In the genomic region with DNA sequence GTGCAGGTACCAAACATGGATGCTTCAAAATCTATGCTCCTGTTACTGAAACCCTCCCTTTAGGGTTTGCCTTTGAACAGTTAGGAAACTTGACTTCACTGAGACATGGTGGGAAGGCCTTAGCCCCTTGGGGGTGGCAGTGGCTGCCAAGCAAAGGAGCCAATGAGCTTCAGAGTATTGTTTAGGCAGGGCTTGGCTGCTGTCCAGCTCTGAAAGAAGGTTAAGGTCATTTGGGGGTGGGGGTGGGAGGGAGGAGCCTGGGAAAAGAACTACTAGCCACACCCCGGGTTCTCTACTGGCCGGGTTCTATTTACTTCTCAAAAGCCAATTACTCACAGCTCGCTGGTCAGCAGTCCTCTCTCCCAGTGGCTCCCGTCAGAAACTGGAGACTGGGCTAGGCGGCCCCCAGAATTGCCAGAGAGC, we compare ENCODE assay signal across 8 mouse cellular contexts. TPM values are rescaled to one million over a fixed set of nuclear protein-coding genes. Genes with fewer than 3 reads are reported as not detected.
DNase-seq lines count a peak whose midpoint lies in the region; ATAC-seq and TF ChIP-seq lines count a peak whose summit lies in the region.
"Had no signal": no experiment of that assay in that cellular context is flagged by ENCODE, and none has a peak within 500 bp of the region (broad histone marks: within the 10 kb centered on the region; RNA-seq: fewer than 3 reads in every experiment).

No protein-coding gene starts in this region.

- H3K79me2 ChIP-seq in myocyte (ENCODE audit: control insufficient read depth, insufficient read depth) = no peaks in the 10 kb centered on the region

- no peak overlapping the region for H3K4me3 ChIP-seq in hindbrain, embryonic 14.5 days (replicated peaks; ENCODE audit: low read length)
- H3K4me3 ChIP-seq in liver, embryonic 11.5 days (ENCODE audit: low read depth, low read length) = no peak overlapping the region
- no peak overlapping the region for H3K4me3 ChIP-seq in myocyte
- H3K4me3 ChIP-seq: erythroblast, embryonic 14.5 days had no signal

- H3K27ac ChIP-seq in hindbrain, embryonic 14.5 days = no peak overlapping the region
- H3K27ac ChIP-seq in liver, embryonic 11.5 days (ENCODE audit: low read depth, low read length) = peak overlapping the region; percentile 51

- 2% methylated on average over 5 of the region's 5 CpGs for WGBS in hindbrain, embryonic 14.5 days
- 23% methylated on average over 5 of the region's 5 CpGs for WGBS in liver, embryonic 11.5 days

- H3K36me3 ChIP-seq in hindbrain, embryonic 14.5 days (replicated peaks; ENCODE audit: control insufficient read depth, insufficient read depth) = peaks cover 24% of the 10 kb centered on the region
- H3K36me3 ChIP-seq in liver, embryonic 11.5 days (ENCODE audit: control insufficient read depth, insufficient read depth, low read length) = peaks cover 13% of the 10 kb centered on the region
- H3K36me3 ChIP-seq in myocyte (ENCODE audit: control insufficient read depth, insufficient read depth) = peaks cover 9% of the 10 kb centered on the region

- peak; percentile 22; the same call in 1 of the 2 replicates for ATAC-seq in hindbrain, embryonic 14.5 days (ENCODE audit: low FRiP score)
- ATAC-seq in liver, embryonic 11.5 days (replicated peaks; ENCODE audit: low FRiP score) = no peak
- no peak for ATAC-seq in erythroid progenitor cell, adult 5-6 weeks (replicated peaks; ENCODE audit: low FRiP score, poor library complexity, severe bottlenecking)

- no peaks in the 10 kb centered on the region for H3K27me3 ChIP-seq in hindbrain, embryonic 14.5 days (ENCODE audit: control insufficient read depth, insufficient read depth, low read length)
- no peaks in the 10 kb centered on the region for H3K27me3 ChIP-seq in liver, embryonic 11.5 days (replicated peaks; ENCODE audit: control insufficient read depth, insufficient read depth, low read length)
- H3K27me3 ChIP-seq in myocyte (ENCODE audit: control insufficient read depth, insufficient read depth, insufficient read length) = no peaks in the 10 kb centered on the region

- peaks cover 23% of the 10 kb centered on the region for H3K4me1 ChIP-seq in hindbrain, embryonic 14.5 days (replicated peaks; ENCODE audit: control insufficient read depth, insufficient read depth, low read length)
- H3K4me1 ChIP-seq in liver, embryonic 11.5 days (replicated peaks; ENCODE audit: control insufficient read depth, insufficient read depth, low read length) = peaks cover 52% of the 10 kb centered on the region

- DNase-seq in NIH3T3 (ENCODE audit: low read depth) = peak; percentile 49
- DNase-seq in brain, embryonic 14.5 days (ENCODE audit: low read depth) = peak; percentile 94
- peak; percentile 60 for DNase-seq in forelimb bud, embryonic 11.5 days (ENCODE audit: low read depth, low spot score)
- DNase-seq in hindbrain, embryonic 14.5 days (ENCODE audit: low spot score) = peak; percentile 73
- DNase-seq in liver, embryonic 11.5 days (ENCODE audit: low spot score) = peak; percentile 61

- H3K9me3 ChIP-seq in hindbrain, embryonic 14.5 days (ENCODE audit: control insufficient read depth, low read length) = no peaks in the 10 kb centered on the region
- H3K9me3 ChIP-seq in liver, embryonic 11.5 days (ENCODE audit: control insufficient read depth, low read length) = no peaks in the 10 kb centered on the region

- no peak overlapping the region for H3K9ac ChIP-seq in hindbrain, embryonic 14.5 days
- H3K9ac ChIP-seq in liver, embryonic 11.5 days (ENCODE audit: low read depth, low read length) = no peak overlapping the region

- no peak overlapping the region for H3ac ChIP-seq in myocyte (ENCODE audit: control insufficient read depth, insufficient read length)

- no peak overlapping the region for H3K4me2 ChIP-seq in hindbrain, embryonic 14.5 days (replicated peaks)
- peak overlapping the region; percentile 34 for H3K4me2 ChIP-seq in liver, embryonic 11.5 days
- peak overlapping the region; percentile 37 for H3K4me2 ChIP-seq in myocyte (ENCODE audit: low read depth)

- no peak for TF ChIP-seq POLR2A in brain, embryonic 14.5 days (IDR thresholded peaks at IDR 0.05; ENCODE audit: borderline replicate concordance, extremely low read depth, insufficient read depth, insufficient read length, poor library complexity, severe bottlenecking)
- TF ChIP-seq POLR2A in myocyte (IDR thresholded peaks at IDR 0.05; ENCODE audit: insufficient read length, low read depth) = no peak

- TF ChIP-seq CTCF in brain, embryonic 14.5 days (IDR thresholded peaks at IDR 0.05; ENCODE audit: borderline replicate concordance, extremely low read depth, insufficient read depth, insufficient read length) = no peak

TF ChIP-seq in myocyte, 11 proteins besides CTCF, POLR2A, EP300 and RAD21:
- TF ChIP-seq MYOD1 (IDR thresholded peaks at IDR 0.05; ENCODE audit: control insufficient read depth in 1 of 3, insufficient read length in 2 of 3, low read depth in 2 of 3) = no peak
- TF ChIP-seq USF1 (IDR thresholded peaks at IDR 0.05; ENCODE audit: low read depth) = no peak
- TF ChIP-seq TCF3 (IDR thresholded peaks at IDR 0.05; ENCODE audit: insufficient read length, low read depth) = no peak
- TF ChIP-seq MAX (IDR thresholded peaks at IDR 0.05; ENCODE audit: low read depth) = no peak
- TF ChIP-seq E2F4 (IDR thresholded peaks at IDR 0.05; ENCODE audit: insufficient read depth) = no peak
- no peak for TF ChIP-seq MYOG (IDR thresholded peaks at IDR 0.05; ENCODE audit: control insufficient read depth in 1 of 3, insufficient read depth in 1 of 3, insufficient read length in 2 of 3, low read depth in 2 of 3)
- TF ChIP-seq CEBPB (IDR thresholded peaks at IDR 0.05; ENCODE audit: insufficient read depth, poor library complexity, severe bottlenecking) = no peak
- TF ChIP-seq TCF12 (IDR thresholded peaks at IDR 0.05; ENCODE audit: insufficient read depth, poor library complexity, severe bottlenecking) = no peak
- TF ChIP-seq REST (IDR thresholded peaks at IDR 0.05; ENCODE audit: insufficient read depth, insufficient read length) = no peak
- TF ChIP-seq SRF (IDR thresholded peaks at IDR 0.05; ENCODE audit: control insufficient read depth, insufficient read length, low read depth) = no peak
- no peak for TF ChIP-seq POLR2AphosphoS2 (IDR thresholded peaks at IDR 0.05; ENCODE audit: insufficient read length, low read depth)

RNA-seq across cellular contexts. Expression of a gene that starts 3.2 kb away (rescaled TPM):
- polyA plus RNA-seq in brain, embryonic 14.5 days (2012; rRNA removed) = 11.7 and 12.8 TPM in 2 replicates
- polyA plus RNA-seq in hindbrain, embryonic 14.5 days (2014; fragmentation: Nextera tagmentation; extraction: Ambion mirVana) = 9.9 and 10.1 TPM in 2 replicates
- 10.7 and 15.0 TPM in 2 replicates for polyA plus RNA-seq in liver, embryonic 11.5 days (2014; fragmentation: Nextera tagmentation; extraction: Ambion mirVana)
- 9.8 TPM for polyA plus RNA-seq in myocyte (2012; fragmentation: generic; extraction: Trizol)
- total RNA-seq in erythroid progenitor cell, adult 5-6 weeks (2015; ENCODE audit: low replicate concordance) = 1.3 and 4.0 TPM in 2 replicates
- 2.7 and 3.2 TPM in 2 replicates for total RNA-seq in erythroid progenitor cell, adult 5-6 weeks (2017; ENCODE audit: low replicate concordance)

RNA-seq across cellular contexts. Expression of a gene that starts 25.7 kb away (rescaled TPM):
- polyA plus RNA-seq in brain, embryonic 14.5 days (2012; rRNA removed) = 34.4 and 39.9 TPM in 2 replicates
- polyA plus RNA-seq in hindbrain, embryonic 14.5 days (2014; fragmentation: Nextera tagmentation; extraction: Ambion mirVana) = 3.0 and 3.9 TPM in 2 replicates
- 2.1 and 3.1 TPM in 2 replicates for polyA plus RNA-seq in liver, embryonic 11.5 days (2014; fragmentation: Nextera tagmentation; extraction: Ambion mirVana)
- polyA plus RNA-seq in myocyte (2012; fragmentation: generic; extraction: Trizol) = 14.3 TPM
- total RNA-seq in erythroid progenitor cell, adult 5-6 weeks (2015; ENCODE audit: low replicate concordance) = 8.3 and 19.3 TPM in 2 replicates
- total RNA-seq in erythroid progenitor cell, adult 5-6 weeks (2017; ENCODE audit: low replicate concordance) = 3.9 and 11.2 TPM in 2 replicates
